Mouse (Mus musculus): ENCODE data around the gene Klhl7. TPM values are rescaled to one million over a fixed set of nuclear protein-coding genes. Genes with fewer than 3 reads are reported as not detected.
A peak's percentile ranks its signal among the peaks of the same experiment; 100 is the strongest.

Gene Klhl7
- total RNA-seq (2021), result 10 to 100 TPM; 32.2 to 36.7 TPM
- long read RNA-seq, experiment 1, transcript Klhl7-201 (11 exons, 2,966 nt), result major isoform, 39 of 40 reads
- long read RNA-seq, experiment 1, partial matches to known transcripts, result 0 of 40 reads
- long read RNA-seq, experiment 1, other reads (novel, unspliced or antisense), result 1 of 40 reads
- long read RNA-seq, experiment 2, transcript Klhl7-201 (11 exons, 2,966 nt), result major isoform, 130 of 137 reads
- long read RNA-seq, experiment 2, partial matches to known transcripts, result 0 of 137 reads
- long read RNA-seq, experiment 2, other reads (novel, unspliced or antisense), result 6 of 137 reads

DNA sequence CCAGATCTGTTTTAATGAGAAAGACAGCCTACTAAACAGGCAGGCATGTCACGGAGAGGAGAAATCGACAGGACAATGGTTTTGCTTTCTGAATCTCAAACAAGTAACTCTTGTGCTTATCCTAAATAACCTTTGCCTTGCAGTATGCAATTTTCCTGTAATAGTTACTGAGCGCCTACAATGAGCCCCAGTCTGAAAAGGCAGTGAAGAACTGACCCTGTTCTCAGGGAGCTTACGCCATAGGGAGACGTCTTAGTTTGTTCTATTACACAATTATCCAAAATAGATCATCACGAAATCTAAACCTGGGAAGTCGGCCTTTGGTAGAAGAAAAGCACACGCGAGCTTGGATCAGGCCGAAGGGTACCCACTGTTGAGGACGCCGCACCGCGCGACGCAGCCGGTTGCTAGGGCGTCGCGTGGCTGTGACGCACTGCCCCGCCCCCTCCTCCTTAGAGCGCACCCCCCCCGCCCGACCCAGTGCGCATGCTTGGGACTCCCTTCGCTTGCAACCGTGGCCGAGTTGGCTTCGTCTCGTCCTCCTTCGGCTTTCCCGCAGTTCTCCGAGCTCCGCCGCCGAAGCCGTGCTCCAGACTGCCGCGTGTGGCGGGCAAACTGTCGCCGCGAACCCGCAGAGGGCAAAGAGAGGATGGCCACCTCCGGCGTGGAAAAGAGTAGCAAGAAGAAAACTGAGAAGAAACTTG is at the start of gene Klhl7:
Gene Klhl7, plus strand, starts transcription at position 500 of the 704 bp plus-strand sequence.
- DNase-seq (ENCODE audit: low spot score in 2 of 2), result peak; percentile 84 to 85

DNA sequence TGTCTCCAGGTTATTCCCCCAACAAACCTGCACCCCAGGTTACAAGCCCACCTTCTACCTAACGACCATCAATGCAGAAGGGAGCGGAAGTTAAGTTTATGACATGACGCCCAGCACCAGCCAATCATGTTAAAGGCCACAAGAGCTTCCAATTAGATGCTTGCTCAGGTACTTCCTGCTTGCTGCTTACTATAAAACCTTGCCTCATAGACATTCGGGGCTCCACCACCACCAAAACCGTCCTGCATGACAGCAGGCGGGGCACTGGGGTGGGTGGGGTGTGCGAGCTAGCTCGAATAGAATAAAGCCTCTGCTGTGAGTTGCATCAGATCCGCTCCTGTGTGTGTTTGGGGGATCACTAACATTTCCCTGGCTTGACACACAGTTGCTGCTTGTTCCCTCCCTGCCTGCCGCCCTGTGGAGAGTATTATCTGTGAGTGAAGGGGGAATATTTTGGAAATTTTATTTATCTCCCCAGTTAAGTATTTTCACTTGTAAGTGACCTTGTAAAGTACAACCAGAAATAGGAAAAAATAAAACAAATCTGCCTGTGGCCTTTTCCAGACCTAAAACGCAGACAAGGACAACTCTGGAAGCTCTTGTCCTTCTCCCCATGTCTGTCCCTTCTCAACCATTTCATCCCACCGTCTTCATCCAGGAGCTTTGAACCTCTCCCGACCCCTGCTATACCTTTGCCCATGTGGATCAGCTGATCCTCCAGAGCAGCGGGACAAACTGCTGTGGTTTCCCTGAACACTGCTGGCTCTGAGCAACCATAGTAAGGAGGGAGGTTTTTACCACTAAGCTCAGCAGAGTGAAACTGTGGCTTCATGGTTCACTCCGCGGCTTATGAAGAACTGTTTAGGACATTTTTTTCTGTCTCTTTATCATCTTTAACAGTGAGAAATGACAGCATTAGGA is 48.4 kb upstream of the Klhl7 start:
- DNase-seq (ENCODE audit: low spot score in 2 of 2), result no peak

DNA sequence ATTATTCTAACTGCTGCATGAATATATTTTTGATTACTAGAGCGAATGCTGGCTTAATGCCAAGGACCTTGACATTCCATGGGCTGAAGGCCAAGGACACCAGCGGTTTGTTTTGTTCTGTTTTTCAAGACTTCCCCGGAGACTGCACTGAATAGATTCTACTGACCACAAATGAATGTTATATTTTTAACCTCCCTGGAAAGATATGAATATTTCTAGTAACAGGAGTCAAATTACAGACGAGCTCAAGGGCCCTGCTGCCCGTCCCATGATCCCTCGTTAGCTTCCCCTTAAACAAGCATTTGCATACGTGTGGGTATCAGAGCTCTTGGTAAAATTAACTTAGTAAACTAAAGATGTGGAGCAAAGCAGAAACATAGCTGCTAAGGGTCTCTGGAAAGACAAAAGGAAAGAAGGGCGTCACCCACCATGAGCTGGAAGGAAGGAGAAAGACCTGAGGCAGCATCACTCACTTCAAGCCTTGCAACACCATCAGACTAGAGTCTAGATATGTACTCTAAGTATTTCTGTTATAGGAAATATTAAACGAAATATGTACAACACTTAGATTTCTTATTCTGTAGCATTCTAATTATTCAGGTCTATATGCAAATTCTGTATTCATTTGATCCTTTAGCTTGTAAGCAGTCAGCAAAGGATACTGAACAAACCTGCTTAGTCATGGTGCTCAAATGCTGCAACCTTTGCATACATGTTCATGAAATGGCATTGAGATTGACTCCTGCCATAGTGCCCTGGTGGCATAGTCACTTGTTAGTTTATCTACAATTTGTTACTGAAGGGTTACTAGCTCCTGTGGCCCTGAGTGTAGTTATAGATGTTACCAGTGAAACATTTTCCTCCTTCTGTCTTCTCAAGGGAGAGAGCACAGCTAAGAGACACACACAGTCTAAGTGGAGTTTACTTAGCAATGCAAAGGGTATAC is 46.9 kb upstream of the Klhl7 start:
- no peak for DNase-seq (ENCODE audit: low spot score in 2 of 2)

DNA sequence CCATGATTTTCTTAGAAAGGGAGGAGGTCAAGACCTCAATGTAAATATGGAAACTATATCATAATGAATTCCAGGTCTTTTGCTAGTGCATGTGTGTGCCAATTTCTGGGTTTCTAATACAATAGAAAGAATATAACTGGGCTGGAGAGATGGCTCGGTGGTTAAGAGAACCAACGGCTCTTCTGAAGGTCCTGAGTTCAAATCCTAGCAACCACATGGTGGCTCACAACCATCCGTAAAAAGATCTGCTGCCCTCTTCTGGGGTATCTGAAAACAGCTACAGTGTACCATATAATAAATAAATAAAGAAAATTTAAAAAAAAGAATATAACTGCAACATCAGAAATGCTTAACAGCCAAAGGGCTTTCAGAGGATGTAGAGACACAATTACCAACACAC is 46.0 kb upstream of the Klhl7 start:
- no peak for DNase-seq (ENCODE audit: low spot score in 2 of 2)

DNA sequence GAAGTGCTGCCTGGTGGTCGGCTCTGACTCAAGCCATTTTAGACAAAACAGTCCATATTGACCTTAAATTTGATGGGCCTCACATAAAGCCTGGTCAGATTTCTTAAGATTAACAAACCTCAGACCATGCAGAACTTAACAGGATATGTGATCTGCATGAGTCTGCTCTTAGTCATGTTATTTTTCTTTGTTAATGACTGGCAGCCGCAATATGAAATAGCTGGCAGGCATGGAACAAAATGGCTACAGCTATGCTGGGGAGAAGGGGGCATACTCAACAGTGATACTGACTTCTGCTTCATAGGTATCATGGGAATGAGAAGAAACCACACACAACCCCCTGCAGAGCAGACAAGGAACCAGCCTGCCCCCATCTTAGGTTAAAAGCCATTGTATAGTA is 43.5 kb upstream of the Klhl7 start:
- DNase-seq (ENCODE audit: low spot score in 2 of 2), result no peak

DNA sequence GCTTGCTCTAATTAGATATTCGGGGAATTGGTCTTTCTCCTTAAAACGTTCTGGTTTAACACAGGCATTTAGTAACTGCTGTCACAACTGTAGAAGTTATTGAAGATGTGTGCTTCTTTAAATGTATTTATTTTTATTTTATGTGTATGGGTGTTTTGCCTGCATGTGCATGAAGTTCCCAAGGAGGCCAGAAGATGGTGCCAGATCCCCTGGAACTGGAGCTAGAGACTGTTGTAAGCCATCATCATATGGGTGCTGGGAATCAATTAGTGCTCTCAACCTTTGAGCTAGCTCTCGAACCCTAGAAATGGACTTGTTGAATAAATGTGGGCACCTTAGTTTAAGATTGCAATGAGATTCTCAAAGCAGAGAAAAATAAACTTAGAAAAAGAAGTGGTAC is 42.8 kb upstream of the Klhl7 start:
- no peak for DNase-seq (ENCODE audit: low spot score in 2 of 2)

DNA sequence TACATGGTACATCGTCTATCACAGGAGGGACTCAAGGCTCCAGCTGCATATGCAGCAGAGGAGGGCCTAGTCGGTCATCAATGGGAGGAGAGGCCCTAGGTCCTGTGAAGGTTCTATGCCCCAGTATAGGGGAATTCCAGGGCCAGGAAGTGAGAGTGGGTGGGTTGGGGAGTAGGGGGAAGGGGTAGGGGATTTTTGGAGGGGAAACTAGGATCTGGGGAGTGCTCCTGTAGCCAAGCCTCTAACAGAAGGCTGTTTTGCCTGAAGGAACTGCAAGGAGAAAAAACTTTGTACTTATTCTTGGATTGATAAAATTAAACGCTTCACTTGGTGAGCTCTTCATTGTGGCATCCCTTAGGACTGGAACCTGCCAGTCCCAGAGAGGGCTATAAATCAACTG is 39.5 kb upstream of the Klhl7 start:
- no peak for DNase-seq (ENCODE audit: low spot score in 2 of 2)

DNA sequence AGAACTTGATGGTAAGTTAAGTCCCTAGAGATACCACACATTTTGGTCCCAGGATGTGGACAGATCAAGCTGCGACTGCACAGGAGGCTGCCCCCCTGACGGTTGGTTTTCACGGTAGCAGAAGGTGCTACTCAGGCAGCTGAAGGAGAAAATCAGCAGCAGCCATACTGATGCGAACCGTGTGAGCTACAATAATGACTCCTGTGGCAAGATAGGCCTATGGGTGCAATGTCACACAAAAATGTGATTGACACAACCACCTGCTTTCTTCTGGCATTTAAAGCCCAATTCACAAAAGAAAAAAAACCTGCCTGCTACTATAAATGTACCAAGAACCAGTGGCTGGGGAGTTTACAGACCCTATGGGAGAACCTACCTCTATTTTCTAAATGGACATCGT is 37.4 kb upstream of the Klhl7 start:
- DNase-seq (ENCODE audit: low spot score in 2 of 2), result no peak

DNA sequence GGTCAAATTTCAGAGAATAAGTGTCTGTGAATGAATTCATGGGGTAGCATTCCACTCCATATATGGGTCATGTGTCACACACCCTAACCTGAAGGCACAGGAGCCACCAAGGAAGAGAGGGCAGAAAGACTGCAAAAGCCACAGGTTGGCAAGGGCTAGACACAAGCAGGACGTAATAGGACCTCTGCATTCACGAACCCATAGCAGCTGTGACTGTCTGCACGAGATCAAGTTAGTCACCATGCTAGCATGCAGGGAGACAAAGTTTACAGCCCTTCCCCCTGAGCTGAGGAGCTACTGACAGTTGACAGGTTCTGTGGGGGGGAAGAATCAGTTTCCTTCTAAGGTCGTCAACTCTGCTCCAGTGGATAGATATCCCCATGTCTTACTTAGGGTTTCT is 36.9 kb upstream of the Klhl7 start:
- no peak for DNase-seq (ENCODE audit: low spot score in 2 of 2)

DNA sequence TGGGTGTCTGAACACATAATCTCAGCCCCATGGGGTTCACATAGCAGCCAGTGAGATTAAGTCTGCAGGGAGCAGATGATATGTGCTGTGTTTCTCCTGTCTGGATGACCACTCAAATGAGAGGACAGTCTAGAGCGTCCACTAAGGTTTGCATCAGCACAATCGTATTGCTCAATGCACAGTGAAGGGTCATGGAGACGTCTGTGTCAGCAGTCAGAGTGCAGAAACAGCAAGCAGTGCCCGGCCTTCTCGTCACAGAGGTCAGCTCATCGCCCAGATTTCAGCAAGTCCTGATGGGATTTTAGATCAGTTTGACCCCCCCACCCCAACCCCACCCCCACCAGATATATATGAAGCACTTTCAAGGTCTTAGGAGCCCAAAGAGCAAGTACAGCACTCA is 31.4 kb upstream of the Klhl7 start:
- peak in 1 of 2 experiments; percentile 20 for DNase-seq (ENCODE audit: low spot score in 2 of 2)

DNA sequence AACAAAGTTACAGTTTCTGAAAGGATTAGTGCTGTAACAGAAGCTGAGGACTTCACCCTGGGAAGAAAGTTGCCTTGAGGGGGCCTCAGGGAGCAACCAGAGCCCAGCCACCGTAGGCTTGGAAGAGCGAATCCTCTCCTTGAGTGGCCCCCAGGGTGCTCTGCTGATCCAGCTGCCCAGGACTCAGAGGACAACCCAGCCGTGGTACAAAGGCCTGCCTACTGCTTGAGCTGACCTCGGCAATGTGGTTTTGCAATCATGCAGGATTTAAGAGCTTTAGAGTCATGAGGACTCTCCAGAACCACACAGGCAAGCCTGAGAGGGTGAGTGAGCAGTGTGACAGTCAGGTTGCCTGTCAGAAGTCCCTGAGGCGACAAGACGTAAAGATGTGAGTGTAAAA is 28.4 kb upstream of the Klhl7 start:
- DNase-seq (ENCODE audit: low spot score in 2 of 2), result no peak

DNA sequence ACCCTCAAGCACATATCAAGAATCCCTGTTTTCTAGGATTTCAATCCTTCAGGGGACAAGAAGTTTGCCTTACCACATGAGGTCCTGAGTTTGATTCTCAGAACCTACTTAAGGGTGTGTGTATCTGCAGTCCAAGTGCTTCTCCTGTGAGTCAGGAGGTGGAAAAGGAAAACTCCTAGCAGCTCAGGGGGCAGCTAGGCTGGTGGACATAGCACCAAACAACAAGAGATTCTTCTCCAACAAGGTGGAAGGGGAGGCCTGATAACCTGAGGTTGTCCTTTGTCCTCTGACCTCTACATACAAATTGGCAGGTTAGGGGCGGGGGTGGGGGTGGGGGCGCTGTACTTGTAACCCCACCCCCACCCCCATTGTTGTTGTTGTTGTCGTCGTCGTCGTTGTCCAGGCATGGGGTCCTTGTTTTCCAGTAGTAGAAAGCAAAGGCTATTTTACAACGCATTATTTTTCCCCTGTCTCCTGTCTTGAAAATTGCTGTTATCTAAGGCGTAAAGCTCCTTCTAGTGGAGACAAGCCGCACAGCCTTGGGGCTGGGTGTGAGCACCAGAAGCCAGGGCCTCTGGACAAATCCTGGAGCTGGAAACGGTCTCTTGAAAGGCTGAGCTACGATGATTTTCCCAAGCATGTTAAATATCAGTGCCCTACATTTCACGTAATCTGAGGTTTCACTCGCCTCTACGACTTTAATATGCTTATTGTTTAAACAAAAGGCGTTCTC is 23.3 kb upstream of the Klhl7 start:
- DNase-seq (ENCODE audit: low spot score in 2 of 2), result peak; percentile 47 to 50

DNA sequence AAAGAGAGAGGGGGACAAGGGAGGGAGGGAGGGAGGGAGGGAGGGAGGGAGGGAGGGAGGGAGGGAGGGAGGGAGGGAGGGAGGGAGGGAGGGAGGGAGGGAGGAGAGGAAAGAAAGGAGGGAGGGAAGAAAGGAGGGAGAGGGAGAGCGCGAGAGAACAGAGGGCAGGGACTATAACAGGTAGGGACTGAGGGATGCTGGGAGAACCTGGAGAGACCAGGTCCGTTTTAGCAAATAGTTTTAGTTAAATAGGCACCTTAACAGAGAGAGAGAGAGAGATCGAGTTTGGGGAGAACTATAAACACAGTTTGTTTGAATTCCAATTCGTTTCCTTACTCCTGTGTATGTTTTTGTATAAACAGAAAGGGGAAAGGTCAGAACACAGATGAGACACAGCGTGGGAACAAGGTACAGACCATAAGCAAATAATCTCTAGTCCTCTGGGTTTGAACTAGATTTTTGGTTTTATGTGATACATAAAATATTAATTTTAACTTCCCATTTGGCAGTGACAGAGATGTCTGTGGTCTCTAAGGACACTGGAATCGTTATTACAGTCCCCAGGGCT is 22.6 kb upstream of the Klhl7 start:
- no peak for DNase-seq (ENCODE audit: low spot score in 2 of 2)

DNA sequence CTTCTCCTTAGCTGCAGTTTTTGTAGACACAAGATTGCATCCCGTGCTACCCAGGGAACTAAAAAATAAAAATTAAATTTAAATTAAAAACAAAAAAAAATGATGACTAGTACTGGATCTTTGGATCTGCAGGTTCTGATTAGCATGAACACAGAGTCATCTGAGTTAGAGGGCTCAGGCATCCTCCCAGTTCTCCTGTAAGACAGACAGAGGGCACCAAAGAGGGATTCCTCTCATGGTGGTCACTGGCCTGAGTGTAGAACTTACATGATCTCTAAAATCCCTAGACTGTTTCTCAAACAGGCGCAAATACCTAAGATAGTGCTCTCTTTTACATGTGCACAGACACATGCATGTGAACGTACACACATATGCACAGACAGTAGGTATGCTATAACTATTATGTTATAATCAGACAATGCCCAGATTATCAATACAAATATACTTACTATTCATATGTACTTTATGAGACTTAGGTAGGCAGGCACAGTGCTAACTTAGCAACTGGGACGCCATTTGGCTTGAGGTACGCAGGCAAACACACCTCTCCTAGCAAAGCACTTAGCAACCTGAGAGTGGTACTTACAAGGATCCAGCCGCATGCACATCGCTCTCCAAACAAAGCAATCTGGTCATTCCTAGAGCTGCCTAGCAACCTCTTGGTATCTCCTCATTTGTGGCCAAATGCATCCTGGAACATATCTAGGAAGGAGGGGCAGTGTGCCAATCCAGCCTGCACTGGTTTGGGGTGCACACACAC is 21.8 kb upstream of the Klhl7 start:
- DNase-seq (ENCODE audit: low spot score in 2 of 2), result no peak

DNA sequence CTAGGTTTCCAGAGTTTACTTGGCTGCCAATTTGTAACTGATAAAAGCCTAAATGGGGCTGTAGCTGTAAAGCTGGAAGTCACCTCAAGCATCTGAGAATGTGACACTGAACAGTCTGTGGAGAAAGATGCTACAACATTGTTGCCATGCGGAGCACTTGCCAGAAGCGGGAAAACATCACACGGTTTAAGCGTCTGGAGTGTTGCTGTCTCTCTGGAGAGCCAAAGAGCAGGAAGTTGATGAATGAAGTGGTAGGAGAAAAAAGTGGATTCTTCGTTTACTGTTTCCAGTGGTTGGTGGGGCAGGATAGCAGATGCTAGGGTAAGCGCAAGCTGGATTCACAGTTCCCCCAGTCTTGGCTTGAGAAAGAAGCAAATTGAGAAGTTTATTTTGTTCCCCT is 19.6 kb upstream of the Klhl7 start:
- no peak for DNase-seq (ENCODE audit: low spot score in 2 of 2)

DNA sequence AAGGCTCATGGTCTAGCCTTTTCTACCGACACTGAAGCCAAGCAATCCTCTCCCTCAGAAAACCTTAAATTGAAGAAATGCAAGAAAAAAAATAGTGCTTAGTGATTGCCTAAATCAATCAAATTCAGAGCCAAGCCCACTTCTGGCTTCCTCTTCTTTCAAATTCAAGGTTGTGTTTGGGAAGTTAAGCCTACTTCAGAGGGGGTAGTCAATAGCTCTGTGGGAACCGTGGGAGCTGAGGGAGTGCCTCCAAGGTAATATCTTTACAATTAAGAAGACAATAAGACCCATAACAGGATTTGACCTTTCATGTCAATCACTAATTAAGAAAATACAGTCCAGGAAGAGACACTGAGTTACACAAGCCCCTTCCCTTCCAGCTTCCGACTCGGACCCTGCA is 15.6 kb upstream of the Klhl7 start:
- no peak for DNase-seq (ENCODE audit: low spot score in 2 of 2)

DNA sequence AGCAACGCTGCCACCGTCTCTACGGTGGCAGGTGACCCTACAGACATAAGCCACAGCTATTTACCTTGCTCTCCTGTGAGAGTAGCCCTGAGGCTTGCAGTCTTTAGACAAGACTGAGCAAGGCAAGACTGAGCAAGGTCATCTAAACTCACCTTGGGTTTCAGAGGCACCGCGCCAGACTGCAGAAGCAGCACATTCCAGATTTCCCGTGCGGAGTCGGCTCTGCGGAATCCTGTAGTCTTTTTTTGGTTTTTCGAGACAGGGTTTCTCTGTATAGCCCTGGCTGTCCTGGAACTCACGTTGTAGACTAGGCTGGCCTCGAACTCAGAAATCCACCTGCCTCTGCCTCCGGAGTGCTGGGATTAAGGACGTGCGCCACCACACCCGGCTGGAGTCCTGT is 14.2 kb upstream of the Klhl7 start:
- DNase-seq (ENCODE audit: low spot score in 2 of 2), result no peak

DNA sequence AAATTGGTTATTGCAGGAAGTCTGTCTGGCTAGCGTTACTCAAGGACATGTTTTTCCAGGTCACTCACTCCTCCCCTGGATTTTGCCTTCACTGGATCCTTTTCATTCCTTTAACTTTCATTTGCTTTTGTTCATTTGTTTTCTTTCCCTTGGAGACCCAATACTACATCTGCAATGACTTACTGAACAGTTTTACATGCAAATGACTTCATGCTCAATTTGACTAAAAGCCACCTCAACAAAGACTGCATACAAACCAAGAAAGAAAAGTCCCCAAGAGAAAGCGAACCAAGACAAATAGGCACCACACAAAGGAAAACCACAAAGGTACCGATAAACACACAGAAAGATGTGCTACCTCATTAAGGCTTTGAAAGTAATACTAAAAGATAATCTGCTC is 13.5 kb upstream of the Klhl7 start:
- DNase-seq (ENCODE audit: low spot score in 2 of 2), result no peak

DNA sequence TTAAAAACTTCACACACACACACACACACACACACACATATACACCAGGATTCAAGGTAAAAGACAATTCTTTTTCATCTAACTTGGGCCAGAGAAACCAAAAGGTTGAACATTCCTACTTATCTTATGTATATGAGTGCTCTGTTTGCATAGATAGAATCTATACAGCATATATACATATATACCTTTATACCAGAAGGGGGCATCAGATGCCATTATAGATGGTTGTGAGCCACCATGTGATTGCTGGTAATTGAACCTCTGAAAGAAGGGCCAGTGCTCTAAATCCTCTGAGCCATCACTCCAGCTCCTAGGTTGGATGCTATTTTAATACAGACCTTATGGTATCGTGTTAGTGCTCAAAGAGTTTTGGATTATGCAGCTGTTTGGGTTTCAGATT is 12.0 kb upstream of the Klhl7 start:
- DNase-seq (ENCODE audit: low spot score in 2 of 2), result no peak

Data from adrenal gland, adult 18-20 months (tissue).